Mouse (Mus musculus): ENCODE data around the gene Nckap5. TPM values are rescaled to one million over a fixed set of nuclear protein-coding genes. Genes with fewer than 3 reads are reported as not detected.

Nckap5 gene
- total and polyA plus RNA-seq, 3 experiments, result not detected

- Histone ChIP-seq H3K79me2 (replicated peaks; ENCODE audit: control insufficient read depth, extremely low read depth, insufficient read depth, poor library complexity, severe bottlenecking) (no peaks in the 10 kb centered on the region), H3K27me3 (replicated peaks) (peaks cover 68% of the 10 kb centered on the region), H3K36me3 (replicated peaks in 1 of 2; ENCODE audit: control insufficient read depth in 1 of 2, insufficient read depth in 1 of 2, low read length in 1 of 2) (no peaks in the 10 kb centered on the region), H3K9me3 (replicated peaks; ENCODE audit: low read length) (no peaks in the 10 kb centered on the region), H3K4me3 (replicated peaks in 1 of 3; ENCODE audit: low read depth in 2 of 3, low read length in 2 of 3, poor library complexity in 1 of 3) (no peak overlapping the region), H3K27ac (ENCODE audit: insufficient read depth, low read depth) (no peak overlapping the region), H3K4me2 (ENCODE audit: insufficient read depth, low read depth, poor library complexity, severe bottlenecking) (no peak overlapping the region), H3K9ac (ENCODE audit: insufficient read depth, low read depth) (no peak overlapping the region), H3K4me1 (ENCODE audit: control insufficient read depth in 1 of 2, insufficient read depth in 2 of 2) (no peaks in the 10 kb centered on the region)
- no peak for TF ChIP-seq MAZ (IDR thresholded peaks at IDR 0.05; ENCODE audit: low read depth, low read length)
- TF ChIP-seq NELFE (IDR thresholded peaks at IDR 0.05; ENCODE audit: low read depth, low read length), result no peak
- TF ChIP-seq USF1 (IDR thresholded peaks at IDR 0.05; ENCODE audit: low read depth, low read length), result no peak
- no peak for TF ChIP-seq RCOR1 (conservative IDR thresholded peaks at IDR 0.05; ENCODE audit: low read depth, low read length)
- no peak for TF ChIP-seq HCFC1 (IDR thresholded peaks at IDR 0.05; ENCODE audit: low read depth, low read length)
- no peak for TF ChIP-seq ZNF384 (IDR thresholded peaks at IDR 0.05; ENCODE audit: low read depth, low read length)
- TF ChIP-seq RAD21 (IDR thresholded peaks at IDR 0.05; ENCODE audit: low read depth, low read length), result no peak
- TF ChIP-seq TBP (conservative IDR thresholded peaks at IDR 0.05; ENCODE audit: low read depth, low read length), result no peak
- DNase-seq (ENCODE audit: extremely low read depth), result no peak
- dilution Hi-C loops (cut with MboI; ENCODE audit: extremely low pct_ligation_motif_present, extremely low pct_unique_long_range_greater_than_20kb, low sequenced_read_pairs), result no loop called here
- in situ Hi-C loops (cut with MboI; ENCODE audit: low pct_ligation_motif_present, low pct_unique_long_range_greater_than_20kb, low sequenced_read_pairs), result no loop called here
These were observed 37.3 kb upstream of the Nckap5 start for GRCm38 (mm10) chr1:126867912-126868311.

- Histone ChIP-seq H3K4me1 (ENCODE audit: control insufficient read depth in 1 of 2, insufficient read depth in 2 of 2) (no peaks in the 10 kb centered on the region), H3K4me2 (ENCODE audit: insufficient read depth, low read depth, poor library complexity, severe bottlenecking) (no peak overlapping the region), H3K36me3 (replicated peaks in 1 of 2; ENCODE audit: control insufficient read depth in 1 of 2, insufficient read depth in 1 of 2, low read length in 1 of 2) (no peaks in the 10 kb centered on the region), H3K9ac (ENCODE audit: insufficient read depth, low read depth) (no peak overlapping the region), H3K9me3 (replicated peaks; ENCODE audit: low read length) (no peaks in the 10 kb centered on the region), H3K27me3 (replicated peaks) (peaks cover 68% of the 10 kb centered on the region), H3K4me3 (replicated peaks in 1 of 3; ENCODE audit: low read depth in 2 of 3, low read length in 2 of 3, poor library complexity in 1 of 3) (no peak overlapping the region), H3K79me2 (replicated peaks; ENCODE audit: control insufficient read depth, extremely low read depth, insufficient read depth, poor library complexity, severe bottlenecking) (no peaks in the 10 kb centered on the region), H3K27ac (ENCODE audit: insufficient read depth, low read depth) (no peak overlapping the region)
- TF ChIP-seq CHD2 (IDR thresholded peaks at IDR 0.05; ENCODE audit: low read length) (no peak), NRF1 (IDR thresholded peaks at IDR 0.05; ENCODE audit: low read depth, low read length) (no peak), SIN3A (IDR thresholded peaks at IDR 0.05; ENCODE audit: low read length) (no peak), IRF4 (IDR thresholded peaks at IDR 0.05; ENCODE audit: low read depth, low read length) (no peak), UBTF (IDR thresholded peaks at IDR 0.05; ENCODE audit: low read depth, low read length) (no peak), MXI1 (IDR thresholded peaks at IDR 0.05; ENCODE audit: low read depth, low read length) (no peak), POLR2AphosphoS2 (IDR thresholded peaks at IDR 0.05; ENCODE audit: low read depth, low read length) (no peak), CHD1 (IDR thresholded peaks at IDR 0.05; ENCODE audit: low read depth, low read length) (no peak), SMC3 (IDR thresholded peaks at IDR 0.05; ENCODE audit: low read depth, low read length) (no peak), PAX5 (IDR thresholded peaks at IDR 0.05; ENCODE audit: low read length) (no peak), MAFK (IDR thresholded peaks at IDR 0.05; ENCODE audit: insufficient replicate concordance, low read length) (no peak), MAX (IDR thresholded peaks at IDR 0.05; ENCODE audit: low read length) (no peak), USF1 (IDR thresholded peaks at IDR 0.05; ENCODE audit: low read depth, low read length) (no peak), ETS1 (conservative IDR thresholded peaks at IDR 0.05; ENCODE audit: low read depth, low read length) (no peak), MEF2A (IDR thresholded peaks at IDR 0.05; ENCODE audit: borderline replicate concordance, low read depth, low read length) (no peak), HCFC1 (IDR thresholded peaks at IDR 0.05; ENCODE audit: low read depth, low read length) (no peak), BHLHE40 (IDR thresholded peaks at IDR 0.05; ENCODE audit: low read depth, low read length) (no peak)
- DNase-seq (ENCODE audit: extremely low read depth), result no peak
- in situ Hi-C loops (cut with MboI; ENCODE audit: low pct_ligation_motif_present, low pct_unique_long_range_greater_than_20kb, low sequenced_read_pairs), result no loop called here
- dilution Hi-C loops (cut with MboI; ENCODE audit: extremely low pct_ligation_motif_present, extremely low pct_unique_long_range_greater_than_20kb, low sequenced_read_pairs), result no loop called here
These were observed 35.0 kb upstream of the Nckap5 start for GRCm38 (mm10) chr1:126865591-126866086.
